Mouse (Mus musculus): Measurements from ENCODE around the gene Schip1. TPM values are rescaled to one million over a fixed set of nuclear protein-coding genes. Genes with fewer than 3 reads are reported as not detected.

Gene Schip1
- total RNA-seq, 2 experiments from 2014 or later: 200 to 207 TPM

DNA sequence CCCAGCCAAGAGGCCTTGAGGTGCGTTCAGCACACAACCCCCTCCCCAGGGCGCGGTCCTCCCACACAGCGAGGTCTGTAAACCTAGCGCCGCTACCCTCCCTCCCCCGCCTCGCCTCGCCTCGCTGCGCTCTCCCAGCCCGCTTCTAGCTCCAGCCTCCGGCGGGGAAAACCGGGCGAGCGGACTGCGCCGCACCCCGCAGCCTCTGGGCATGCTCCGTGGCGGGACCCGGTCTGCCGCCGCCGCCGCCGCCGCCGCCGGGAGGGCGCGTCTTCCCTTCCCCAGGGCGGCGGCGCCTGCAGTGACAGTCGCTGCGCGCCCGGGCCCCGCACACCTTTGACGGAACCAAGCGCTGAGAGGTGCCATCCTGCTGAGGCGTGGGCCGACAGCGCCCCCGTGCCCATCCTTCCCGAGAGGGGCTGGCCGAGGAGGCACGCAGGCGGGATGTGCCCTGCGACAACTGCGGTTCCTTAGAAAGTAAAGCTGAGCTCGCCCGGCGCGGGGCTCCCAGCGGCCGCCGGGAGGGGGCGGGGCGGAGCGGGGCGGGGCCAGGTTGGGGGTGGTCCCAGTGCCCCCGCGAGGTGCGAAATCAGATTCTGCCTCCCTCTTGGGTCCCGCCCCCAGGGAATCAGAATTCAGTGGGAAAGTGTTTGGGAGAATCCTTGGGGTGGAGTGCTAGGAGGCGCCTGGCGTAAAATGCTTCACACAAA, 429.1 kb downstream of the Schip1 start:
- intact Hi-C loops (cut with DNase I): no loop called here
- DNase-seq (ENCODE audit: low spot score): peak; percentile 68

DNA sequence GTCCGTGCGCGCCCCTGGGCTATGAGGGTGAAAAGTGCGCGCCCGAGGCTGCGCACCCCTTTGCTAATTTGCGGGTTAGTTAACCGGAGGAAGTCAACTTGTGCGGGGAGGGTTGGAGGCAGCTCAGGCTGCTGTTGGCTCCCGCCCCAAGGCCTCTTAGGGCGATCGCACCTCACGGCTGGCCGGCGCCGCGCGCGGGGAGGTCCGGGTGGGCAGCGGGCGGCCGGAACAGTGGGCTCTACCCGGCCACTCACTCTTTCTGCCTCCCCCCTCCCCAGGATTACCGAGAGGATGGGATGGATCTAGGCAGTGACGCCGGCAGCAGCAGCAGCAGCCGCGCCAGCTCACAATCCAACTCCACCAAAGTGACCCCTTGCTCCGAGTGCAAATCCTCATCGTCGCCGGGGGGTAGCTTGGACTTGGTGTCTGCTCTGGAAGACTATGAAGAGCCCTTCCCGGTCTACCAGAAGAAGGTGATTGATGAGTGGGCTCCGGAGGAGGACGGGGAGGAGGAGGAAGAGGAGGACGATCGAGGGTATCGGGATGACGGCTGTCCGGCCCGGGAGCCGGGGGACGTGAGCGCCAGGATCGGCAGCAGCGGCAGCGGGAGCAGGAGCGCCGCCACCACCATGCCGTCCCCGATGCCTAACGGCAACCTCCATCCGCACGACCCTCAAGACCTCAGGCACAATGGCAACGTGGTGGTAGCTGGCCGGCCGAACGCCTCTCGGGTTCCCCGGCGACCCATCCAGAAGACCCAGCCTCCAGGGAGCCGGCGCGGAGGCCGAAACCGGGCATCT, 429.9 kb downstream of the Schip1 start:
- DNase-seq (ENCODE audit: low spot score): no peak
- intact Hi-C loops (cut with DNase I): loop anchor here (5.0 kb wide), 1 partner anchor 437 kb away; no protein-coding TSS in a partner anchor

DNA sequence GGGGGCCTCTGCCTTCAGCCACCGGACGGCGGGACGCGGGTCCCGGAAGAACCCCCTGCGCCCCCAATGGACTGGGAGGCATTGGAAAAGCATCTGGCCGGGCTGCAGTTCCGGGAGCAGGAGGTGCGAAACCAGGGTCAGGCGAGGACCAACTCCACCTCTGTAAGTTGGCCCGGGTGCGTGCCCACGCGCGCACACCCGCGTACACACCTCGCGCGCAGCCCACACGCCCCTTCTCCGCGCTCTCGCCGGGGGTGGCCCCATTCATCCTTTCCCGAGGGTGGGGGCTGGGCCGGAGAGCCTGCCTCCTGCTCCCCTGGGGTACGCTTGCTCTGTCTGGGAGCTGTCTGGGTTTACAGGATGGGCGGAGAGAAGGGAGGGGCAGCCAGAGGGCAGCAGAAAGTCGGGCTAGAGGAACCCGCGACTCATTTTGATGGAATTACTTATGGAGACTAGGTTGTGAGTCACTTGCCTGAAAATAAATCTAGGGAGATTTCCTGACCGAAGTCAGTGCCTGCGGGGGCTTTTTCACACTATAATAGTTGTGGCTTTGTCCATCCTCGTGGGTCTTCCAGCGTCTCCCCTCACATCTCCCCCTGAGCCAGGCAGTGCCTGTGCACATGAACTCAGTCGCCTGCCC, 430.6 kb downstream of the Schip1 start:
- intact Hi-C loops (cut with DNase I): loop anchor here (5.0 kb wide), 1 partner anchor 438 kb away; no protein-coding TSS in a partner anchor
- peak; percentile 51 for DNase-seq (ENCODE audit: low spot score)

DNA sequence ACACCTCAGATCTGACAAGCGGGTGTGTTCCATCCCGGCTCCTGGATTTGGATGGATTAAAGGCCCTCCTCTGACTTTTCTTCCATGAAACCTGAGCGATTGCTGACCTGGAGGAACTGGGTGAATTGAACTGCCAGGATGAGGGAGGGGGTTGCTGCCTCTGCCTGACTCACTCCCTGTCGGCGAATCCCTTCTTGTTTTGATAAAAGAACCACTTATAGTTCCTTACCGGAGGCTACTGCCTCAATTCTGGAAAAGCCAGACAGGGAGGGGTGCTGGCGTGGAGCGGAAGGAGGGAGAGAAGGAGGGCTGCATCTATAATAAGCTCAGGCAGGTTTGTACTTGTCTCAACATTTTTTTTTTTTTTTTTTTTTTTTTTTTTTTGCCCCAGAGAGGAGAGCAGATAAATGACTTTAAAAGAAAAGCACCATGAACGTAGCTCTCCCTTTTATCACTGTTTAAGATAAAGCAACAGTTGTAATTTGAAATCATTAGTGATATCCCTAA, 431.2 kb downstream of the Schip1 start:
- intact Hi-C loops (cut with DNase I): loop anchor here (1.0 to 5.0 kb wide), 3 partner anchors 33 to 438 kb away; no protein-coding TSS in a partner anchor

DNA sequence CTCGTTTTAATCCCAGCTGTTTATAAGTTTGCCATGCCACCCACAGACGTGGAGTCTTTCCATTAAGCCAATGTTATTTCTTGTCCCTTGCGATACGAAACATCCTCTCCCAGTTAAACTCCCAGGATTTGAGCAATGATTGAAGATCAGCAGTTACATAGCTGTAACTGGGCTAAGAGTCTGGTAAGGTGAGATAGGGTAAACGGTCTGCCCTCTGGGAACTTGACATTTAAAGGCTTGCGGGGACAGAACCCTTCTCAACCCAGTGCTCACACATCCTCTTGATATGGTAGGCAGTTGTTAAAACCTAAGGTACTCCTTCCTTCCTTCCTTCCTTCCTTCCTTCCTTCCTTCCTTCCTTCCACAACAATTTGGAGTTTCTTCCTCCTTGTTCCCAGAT, 431.9 kb downstream of the Schip1 start:
- DNase-seq (ENCODE audit: low spot score): no peak
- intact Hi-C loops (cut with DNase I): loop anchor here (1.0 to 5.0 kb wide), 3 partner anchors 32 to 439 kb away; no protein-coding TSS in a partner anchor

More for the DNA sequence above, 431.2 kb downstream of the Schip1 start:
- DNase-seq (ENCODE audit: low spot score): no peak

DNA sequence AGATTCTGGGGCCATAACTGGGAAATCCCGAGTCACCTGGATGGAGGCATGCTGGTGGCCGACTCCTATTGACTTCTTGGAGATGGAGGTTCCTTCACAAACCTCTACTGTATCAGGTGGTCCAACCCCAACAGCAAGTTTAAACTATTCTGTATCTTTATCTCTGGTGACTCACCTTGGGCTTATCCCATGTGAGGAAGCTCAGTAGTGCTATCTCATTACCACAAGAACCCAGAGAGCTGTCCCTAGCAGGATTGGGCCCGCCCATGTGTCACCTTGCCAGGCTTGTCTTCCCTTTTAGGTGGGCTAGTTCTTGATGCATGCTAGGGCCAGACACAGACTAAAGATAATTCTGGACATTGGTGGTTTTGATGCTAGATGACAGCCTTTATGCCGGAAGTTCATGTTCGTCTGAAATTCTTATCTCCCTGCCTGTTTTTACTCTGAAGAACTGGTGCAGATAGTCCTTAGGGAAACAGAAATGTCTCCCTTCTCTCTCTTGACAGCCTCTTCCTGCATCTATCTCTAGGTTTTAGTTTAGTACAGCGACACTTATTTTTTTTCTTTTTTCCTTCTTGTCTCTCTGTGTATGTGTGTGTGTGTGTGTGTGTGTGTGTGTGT, 435.0 kb downstream of the Schip1 start:
- intact Hi-C loops (cut with DNase I): loop anchor here (5.0 kb wide), 1 partner anchor 442 kb away; no protein-coding TSS in a partner anchor
- no peak for DNase-seq (ENCODE audit: low spot score)

DNA sequence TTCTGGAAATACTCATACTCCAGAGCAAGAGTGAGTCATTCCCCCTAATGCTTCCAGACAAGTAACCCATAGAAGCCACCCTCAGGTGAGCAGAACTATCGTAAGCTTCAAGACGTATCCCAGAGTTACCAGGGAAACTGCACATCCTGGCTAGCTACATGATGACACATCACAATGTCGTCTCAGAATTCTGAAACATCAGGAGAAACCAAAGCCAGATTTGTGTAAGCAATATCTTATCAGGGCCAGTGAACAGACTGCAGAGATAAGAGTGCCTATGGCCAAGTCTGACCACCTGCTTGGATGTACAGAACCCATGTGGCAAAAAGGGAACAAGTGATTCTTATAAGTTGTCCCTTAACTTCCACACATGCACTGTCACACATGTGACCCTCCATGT, 440.2 kb downstream of the Schip1 start:
- intact Hi-C loops (cut with DNase I): no loop called here
- DNase-seq (ENCODE audit: low spot score): no peak

DNA sequence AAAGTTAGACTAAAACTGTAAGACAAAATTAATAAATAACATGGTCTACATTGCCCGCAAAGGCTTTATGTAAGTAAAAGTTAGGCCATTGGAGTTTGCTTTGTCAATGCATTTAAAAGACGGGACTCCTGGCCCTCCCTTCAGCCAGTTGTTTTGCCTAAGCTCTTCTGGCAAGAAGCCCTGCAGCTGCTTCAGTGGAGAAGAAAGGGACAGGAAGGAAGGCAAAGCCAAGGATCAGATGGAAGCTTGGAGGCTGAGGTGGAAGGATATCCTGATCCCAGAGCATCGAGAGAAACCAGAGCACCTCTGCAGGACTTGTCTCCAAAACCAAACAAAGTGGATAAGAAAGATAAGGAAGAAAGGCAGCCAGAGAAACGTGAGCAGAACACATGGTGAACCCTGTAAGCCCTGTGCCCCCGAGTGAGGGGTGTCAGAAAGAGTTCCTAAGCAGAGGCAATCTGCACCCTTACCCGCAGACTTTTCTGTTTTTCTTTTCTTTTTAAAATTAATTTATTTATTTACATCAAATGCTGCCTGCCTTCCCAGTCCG, 442.2 kb downstream of the Schip1 start:
- intact Hi-C loops (cut with DNase I): no loop called here
- DNase-seq (ENCODE audit: low spot score): no peak

DNA sequence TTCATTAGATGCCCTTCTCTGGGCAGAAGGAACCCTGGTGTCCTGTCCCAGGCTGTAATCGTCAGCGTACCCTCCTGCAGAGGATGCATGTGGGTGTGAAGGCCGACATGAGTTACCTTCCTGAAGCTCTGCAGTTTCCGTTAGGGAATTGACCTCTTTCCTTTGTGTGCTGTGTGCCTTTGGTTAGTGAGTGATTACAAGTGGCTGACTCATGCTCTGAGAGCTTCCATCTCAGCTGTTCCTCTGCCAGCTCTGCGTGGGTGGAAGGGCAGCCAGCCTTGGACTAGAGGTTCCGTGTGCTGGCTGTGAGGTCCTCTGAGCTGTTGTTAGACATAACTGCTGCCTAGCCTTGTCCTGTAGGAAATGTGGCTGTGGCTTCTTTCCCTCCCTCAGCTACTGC, 444.0 kb downstream of the Schip1 start:
- intact Hi-C loops (cut with DNase I): no loop called here
- peak; percentile 71 for DNase-seq (ENCODE audit: low spot score)

DNA sequence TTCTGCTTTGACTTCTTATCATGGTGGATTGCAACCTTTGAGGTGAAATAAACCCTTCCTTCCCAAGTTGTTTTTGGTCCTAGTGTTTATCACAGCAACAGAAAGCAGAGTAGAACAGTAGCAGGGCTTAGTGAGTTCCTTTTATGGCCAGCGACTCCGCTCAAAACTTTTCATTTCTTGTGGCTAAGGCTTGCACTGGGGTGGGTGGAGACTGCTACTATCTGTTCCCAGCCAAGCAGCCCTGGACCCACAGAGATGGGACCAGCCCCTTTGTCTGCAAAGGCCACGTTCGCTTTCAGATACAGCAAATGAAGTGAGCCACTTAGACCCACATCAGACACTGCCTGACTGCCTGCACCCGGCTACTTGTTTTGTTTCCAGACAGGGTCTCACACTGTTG, 446.3 kb downstream of the Schip1 start:
- no peak for DNase-seq (ENCODE audit: low spot score)
- intact Hi-C loops (cut with DNase I): no loop called here

DNA sequence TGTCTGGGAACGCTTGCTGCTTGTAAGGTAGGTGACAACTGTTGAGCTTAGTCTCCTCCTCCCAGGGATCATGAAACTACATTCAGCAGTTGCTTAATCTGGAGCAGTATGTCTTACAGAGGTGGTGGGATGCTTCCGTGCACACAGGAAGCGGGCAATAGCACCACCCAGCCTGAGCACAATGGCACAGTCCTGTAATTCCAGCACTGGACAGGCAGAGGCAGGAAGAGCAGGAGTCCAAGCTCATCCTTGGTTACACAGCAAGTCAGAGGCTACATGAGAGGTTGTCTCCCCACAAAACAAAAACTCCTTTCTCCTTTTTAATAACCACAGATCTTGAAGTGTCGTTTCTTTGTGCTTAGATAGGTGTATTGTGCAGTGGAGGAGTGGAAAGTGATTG, 447.1 kb downstream of the Schip1 start:
- intact Hi-C loops (cut with DNase I): loop anchor here (2.0 kb wide), 1 partner anchor 15 kb away; no protein-coding TSS in a partner anchor
- DNase-seq (ENCODE audit: low spot score): no peak

DNA sequence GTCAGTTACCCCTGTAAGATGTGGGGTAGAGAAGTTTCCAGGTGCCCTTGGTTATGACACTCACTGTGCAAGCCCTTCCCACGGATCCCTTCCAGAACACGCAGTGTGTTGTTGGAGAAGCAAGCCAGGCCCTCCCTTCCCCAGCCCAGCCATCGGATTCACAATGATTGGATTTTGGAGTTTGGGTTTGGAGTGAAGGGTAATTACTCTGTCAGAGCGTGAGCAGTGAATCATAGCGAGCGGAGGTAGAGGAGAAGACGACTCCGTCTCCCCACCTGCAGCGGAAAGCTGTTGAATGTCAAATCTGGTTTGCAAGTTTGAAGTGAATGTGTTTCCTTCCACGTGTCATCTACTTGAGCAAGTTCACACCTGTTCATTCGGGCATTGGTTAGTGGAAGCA, 447.7 kb downstream of the Schip1 start:
- DNase-seq (ENCODE audit: low spot score): no peak
- intact Hi-C loops (cut with DNase I): loop anchor here (2.0 kb wide), 1 partner anchor 14 kb away; no protein-coding TSS in a partner anchor

DNA sequence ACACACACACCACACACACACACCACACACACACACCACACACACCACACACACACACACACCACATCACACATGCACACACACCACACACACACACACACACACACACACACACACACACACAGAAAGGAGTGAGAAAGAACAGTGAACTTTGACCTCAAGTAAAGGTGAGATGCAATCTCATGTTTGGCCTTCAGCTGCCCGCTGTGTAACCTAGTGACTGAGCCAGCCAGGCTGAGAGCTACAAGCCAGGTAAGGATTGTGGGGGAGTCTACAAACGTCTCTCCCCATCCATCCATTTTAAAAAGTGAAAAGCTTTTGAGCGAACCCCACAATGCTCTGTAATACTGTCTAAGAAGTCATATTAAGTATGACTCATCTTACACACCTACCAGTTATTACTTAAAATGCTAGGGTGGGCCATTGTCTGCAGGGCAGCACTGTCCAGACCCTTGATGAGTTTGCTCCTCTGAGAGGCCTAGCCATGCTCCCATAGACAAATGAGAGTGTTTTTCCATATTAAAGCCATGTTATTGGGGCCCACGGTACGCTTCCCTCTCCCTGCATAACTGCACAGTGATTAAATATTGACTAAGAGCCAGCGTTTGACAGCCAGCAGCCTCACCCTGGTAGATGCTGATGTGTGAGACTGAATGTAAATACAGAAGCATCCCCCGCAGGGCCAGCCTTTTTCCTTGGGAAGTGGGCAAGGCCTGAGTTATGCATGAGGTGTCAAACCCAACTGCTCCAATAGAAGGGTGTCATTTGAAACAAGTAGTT, 448.9 kb downstream of the Schip1 start:
- intact Hi-C loops (cut with DNase I): loop anchor here (2.0 kb wide), 1 partner anchor 13 kb away; no protein-coding TSS in a partner anchor
- DNase-seq (ENCODE audit: low spot score): no peak

DNA sequence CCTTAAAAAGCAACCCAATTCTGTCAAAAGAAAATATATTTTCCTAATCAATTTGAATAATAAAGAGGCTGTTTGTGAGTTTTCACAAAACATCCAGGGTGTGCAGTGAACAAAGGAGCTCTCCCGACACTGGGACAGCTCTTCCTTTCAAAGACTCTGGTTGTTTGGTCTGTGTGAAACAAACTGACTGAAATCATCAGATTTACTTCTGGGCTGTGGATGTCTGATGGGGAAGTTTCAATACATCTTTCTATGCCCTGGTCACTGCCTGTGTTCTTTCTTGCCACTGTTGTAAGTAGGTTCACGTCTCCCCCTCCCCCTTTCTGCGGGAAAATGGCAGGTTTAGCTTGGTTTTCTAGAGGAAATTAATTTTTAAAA, 449.5 kb downstream of the Schip1 start:
- intact Hi-C loops (cut with DNase I): no loop called here
- DNase-seq (ENCODE audit: low spot score): no peak

DNA sequence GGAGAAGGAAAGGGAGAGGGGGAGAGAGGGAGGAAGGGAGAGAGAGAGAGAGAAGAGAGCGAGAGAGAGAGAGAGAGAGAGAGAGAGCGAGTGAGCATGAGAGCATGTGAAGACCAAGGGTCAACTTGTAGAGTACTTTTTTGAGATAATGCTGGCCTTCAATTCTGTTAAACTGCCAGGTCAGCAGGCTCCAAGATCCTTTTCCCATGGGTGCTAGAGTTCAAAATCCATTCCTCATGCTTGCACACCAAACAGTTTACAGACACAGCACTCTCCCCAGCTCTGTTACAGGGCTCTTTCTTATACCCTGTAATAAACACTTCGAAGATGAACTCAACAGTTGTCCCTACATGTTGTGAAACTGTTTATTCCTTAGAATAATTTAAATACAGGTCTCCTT, 450.1 kb downstream of the Schip1 start:
- intact Hi-C loops (cut with DNase I): no loop called here
- DNase-seq (ENCODE audit: low spot score): no peak

DNA sequence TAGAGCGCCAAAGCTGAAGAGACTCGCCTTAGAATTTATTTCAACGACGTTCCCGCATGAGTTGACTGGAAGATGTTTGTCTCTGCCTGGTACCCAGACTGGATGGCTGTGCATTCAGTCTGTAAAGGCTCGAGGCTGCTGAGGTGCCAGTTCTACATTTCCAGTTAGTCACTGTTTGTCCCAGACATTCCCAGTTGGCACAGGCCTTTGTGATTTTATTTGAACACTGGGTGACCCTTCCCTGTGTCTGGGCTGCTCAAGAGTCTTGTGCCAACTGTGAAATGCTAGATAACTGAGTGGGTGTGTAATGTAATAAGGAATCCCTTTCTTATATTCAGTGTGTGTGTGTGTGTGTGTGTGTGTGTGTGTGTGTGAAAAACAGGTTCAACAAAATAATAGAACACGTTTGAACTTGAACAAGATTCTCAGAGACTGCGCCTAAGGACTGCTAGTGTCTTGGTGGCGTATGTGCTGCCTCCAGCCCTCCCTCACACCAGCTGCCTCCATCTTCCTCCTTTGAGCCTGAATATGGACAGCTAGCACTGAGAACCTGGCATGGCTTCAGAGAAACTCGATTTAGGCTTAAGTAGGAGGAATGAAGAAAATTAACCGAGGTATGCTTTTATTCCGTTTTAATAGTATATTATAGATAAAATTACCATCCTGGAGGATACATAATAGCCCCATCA, 451.9 kb downstream of the Schip1 start:
- no peak for DNase-seq (ENCODE audit: low spot score)
- intact Hi-C loops (cut with DNase I): no loop called here

DNA sequence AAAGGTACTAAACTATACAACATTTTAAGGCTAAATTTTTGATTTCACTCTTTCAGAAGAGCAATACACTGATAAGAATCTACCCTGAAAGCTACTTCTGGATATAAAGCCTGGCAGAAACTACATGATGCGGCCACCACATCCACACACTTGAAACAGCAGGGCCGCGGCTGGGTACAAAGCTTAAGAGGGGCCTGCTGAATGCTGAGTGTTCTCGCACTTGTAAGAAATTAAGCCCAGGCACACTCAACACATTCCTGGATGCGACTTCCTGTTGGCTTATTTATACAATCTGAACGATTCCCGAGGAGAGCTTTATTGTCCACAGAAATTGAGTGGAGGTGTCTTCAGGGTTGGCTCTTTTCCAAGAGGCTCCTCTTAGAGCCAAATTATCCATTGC, 452.6 kb downstream of the Schip1 start:
- intact Hi-C loops (cut with DNase I): no loop called here
- no peak for DNase-seq (ENCODE audit: low spot score)

DNA sequence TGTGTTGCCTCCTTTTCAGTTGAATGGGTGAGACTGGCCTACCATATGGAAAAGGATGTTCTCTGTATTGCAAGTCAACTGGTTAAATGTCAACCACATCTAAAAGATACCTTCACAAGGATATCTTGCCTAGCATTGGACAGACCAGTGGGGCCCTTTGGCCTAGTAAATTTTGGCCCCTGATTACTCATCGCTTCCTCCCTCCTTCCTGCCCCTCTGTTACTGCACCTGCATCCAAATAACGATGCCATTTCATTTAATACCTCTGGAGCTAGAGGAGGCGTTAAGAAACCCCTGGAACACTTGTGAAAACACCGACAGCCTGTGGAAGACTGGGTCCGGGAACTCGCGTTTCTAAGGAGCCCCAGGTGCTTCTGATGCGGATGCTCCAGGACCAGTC, 453.4 kb downstream of the Schip1 start:
- no peak for DNase-seq (ENCODE audit: low spot score)
- intact Hi-C loops (cut with DNase I): no loop called here

Data from heart, postnatal 25 days (tissue).